Mouse (Mus musculus): Measurements from ENCODE around the gene Isoc2a. TPM values are rescaled to one million over a fixed set of nuclear protein-coding genes. Genes with fewer than 3 reads are reported as not detected.
"Not testable (repeated sequence)": the region's sequence is repeated elsewhere in the genome, so short reads cannot be mapped to it uniquely, and the experiment has no call there.

Gene Isoc2a
- polyA plus RNA-seq, 1 experiment from 2014 or later = 1.4 TPM

GRCm38 (mm10) chr7:4844917-4845309 is 32.0 kb upstream of the Isoc2a start:
- under 1% methylated on average over 13 of the region's 13 CpGs for WGBS
- peak overlapping the region; percentile 19; the same call in 1 of the 2 replicates for H3K9ac ChIP-seq (replicated peaks; ENCODE audit: low read length)

GRCm38 (mm10) chr7:4849372-4849771 is 27.6 kb upstream of the Isoc2a start:
- no peaks in the 10 kb centered on the region for H3K36me3 ChIP-seq (ENCODE audit: insufficient read depth, low read length)
- no peak overlapping the region for H3K4me2 ChIP-seq (replicated peaks; ENCODE audit: low read depth, low read length)
- WGBS = 52% methylated on average over 9 of the region's 9 CpGs
- no peak overlapping the region for H3K27ac ChIP-seq (ENCODE audit: low read length)
- no peak overlapping the region for H3K9ac ChIP-seq (replicated peaks; ENCODE audit: low read length)
- no peaks in the 10 kb centered on the region for H3K9me3 ChIP-seq (ENCODE audit: low read length)
- peaks cover 4% of the 10 kb centered on the region; the same call in 1 of the 2 replicates for H3K4me1 ChIP-seq (ENCODE audit: insufficient read depth, low read length)
- H3K4me3 ChIP-seq (ENCODE audit: low read length) = no peak overlapping the region
- H3K27me3 ChIP-seq (ENCODE audit: insufficient read depth, low read length) = peaks cover 19% of the 10 kb centered on the region
- no peak for ATAC-seq (ENCODE audit: low FRiP score, low TSS enrichment)

More at GRCm38 (mm10) chr7:4844917-4845309, 32.0 kb upstream of the Isoc2a start:
- no peaks in the 10 kb centered on the region for H3K9me3 ChIP-seq (ENCODE audit: low read length)
- no peaks in the 10 kb centered on the region for H3K36me3 ChIP-seq (ENCODE audit: insufficient read depth, low read length)
- no peak overlapping the region for H3K27ac ChIP-seq (ENCODE audit: low read length)
- peak overlapping the region; percentile 51 for H3K4me3 ChIP-seq (ENCODE audit: low read length)
- ATAC-seq (ENCODE audit: low FRiP score, low TSS enrichment) = peak; percentile 83
- peaks cover 52% of the 10 kb centered on the region for H3K27me3 ChIP-seq (ENCODE audit: insufficient read depth, low read length)
- peaks cover 21% of the 10 kb centered on the region for H3K4me1 ChIP-seq (ENCODE audit: insufficient read depth, low read length)
- H3K4me2 ChIP-seq (replicated peaks; ENCODE audit: low read depth, low read length) = peak overlapping the region; percentile 85

- Histone ChIP-seq H3K9ac (replicated peaks; ENCODE audit: low read length) (no peak overlapping the region), H3K9me3 (ENCODE audit: low read length) (no peaks in the 10 kb centered on the region), H3K4me2 (replicated peaks; ENCODE audit: low read depth, low read length) (no peak overlapping the region), H3K4me1 (ENCODE audit: insufficient read depth, low read length) (no peaks in the 10 kb centered on the region), H3K27ac (ENCODE audit: low read length) (no peak overlapping the region), H3K27me3 (ENCODE audit: insufficient read depth, low read length) (peaks cover 6% of the 10 kb centered on the region; the same call in 1 of the 2 replicates), H3K4me3 (ENCODE audit: low read length) (no peak overlapping the region), H3K36me3 (ENCODE audit: insufficient read depth, low read length) (no peaks in the 10 kb centered on the region)
- 75% methylated on average over 11 of the region's 11 CpGs for WGBS
- no peak for ATAC-seq (ENCODE audit: low FRiP score, low TSS enrichment)
Observed at GRCm38 (mm10) chr7:4850621-4851314, 26.2 kb upstream of the Isoc2a start.

GRCm38 (mm10) chr7:4851315-4851688 is 25.7 kb upstream of the Isoc2a start:
- H3K27ac ChIP-seq (ENCODE audit: low read length) = no peak overlapping the region
- H3K9me3 ChIP-seq (ENCODE audit: low read length) = no peaks in the 10 kb centered on the region
- H3K36me3 ChIP-seq (ENCODE audit: insufficient read depth, low read length) = no peaks in the 10 kb centered on the region
- ATAC-seq (ENCODE audit: low FRiP score, low TSS enrichment) = no peak
- no peak overlapping the region for H3K9ac ChIP-seq (replicated peaks; ENCODE audit: low read length)
- peaks cover under 1% of the 10 kb centered on the region; the same call in 1 of the 2 replicates for H3K27me3 ChIP-seq (ENCODE audit: insufficient read depth, low read length)
- 73% methylated on average over 8 of the region's 8 CpGs for WGBS
- no peaks in the 10 kb centered on the region for H3K4me1 ChIP-seq (ENCODE audit: insufficient read depth, low read length)
- no peak overlapping the region for H3K4me3 ChIP-seq (ENCODE audit: low read length)
- H3K4me2 ChIP-seq (replicated peaks; ENCODE audit: low read depth, low read length) = no peak overlapping the region

GRCm38 (mm10) chr7:4853613-4854012 is 23.3 kb upstream of the Isoc2a start:
- Histone ChIP-seq H3K4me2 (replicated peaks; ENCODE audit: low read depth, low read length) (no peak overlapping the region), H3K27ac (ENCODE audit: low read length) (no peak overlapping the region), H3K36me3 (ENCODE audit: insufficient read depth, low read length) (no peaks in the 10 kb centered on the region), H3K9me3 (ENCODE audit: low read length) (no peaks in the 10 kb centered on the region), H3K4me1 (ENCODE audit: insufficient read depth, low read length) (no peaks in the 10 kb centered on the region), H3K27me3 (ENCODE audit: insufficient read depth, low read length) (no peaks in the 10 kb centered on the region), H3K4me3 (ENCODE audit: low read length) (no peak overlapping the region), H3K9ac (replicated peaks; ENCODE audit: low read length) (no peak overlapping the region)
- 80% methylated on average over 3 of the region's 3 CpGs for WGBS
- no peak for ATAC-seq (ENCODE audit: low FRiP score, low TSS enrichment)

GRCm38 (mm10) chr7:4856508-4856907 is 20.4 kb upstream of the Isoc2a start:
- WGBS = 84% methylated on average over 9 of the region's 9 CpGs
- H3K36me3 ChIP-seq (ENCODE audit: insufficient read depth, low read length) = no peaks in the 10 kb centered on the region
- no peak overlapping the region for H3K27ac ChIP-seq (ENCODE audit: low read length)
- H3K4me2 ChIP-seq (replicated peaks; ENCODE audit: low read depth, low read length) = no peak overlapping the region
- no peaks in the 10 kb centered on the region for H3K9me3 ChIP-seq (ENCODE audit: low read length)
- no peaks in the 10 kb centered on the region for H3K4me1 ChIP-seq (ENCODE audit: insufficient read depth, low read length)
- no peak overlapping the region for H3K9ac ChIP-seq (replicated peaks; ENCODE audit: low read length)
- ATAC-seq (ENCODE audit: low FRiP score, low TSS enrichment) = no peak
- no peak overlapping the region for H3K4me3 ChIP-seq (ENCODE audit: low read length)
- H3K27me3 ChIP-seq (ENCODE audit: insufficient read depth, low read length) = no peaks in the 10 kb centered on the region

GRCm38 (mm10) chr7:4857321-4857720 is 19.6 kb upstream of the Isoc2a start:
- no peaks in the 10 kb centered on the region for H3K36me3 ChIP-seq (ENCODE audit: insufficient read depth, low read length)
- no peak overlapping the region for H3K4me3 ChIP-seq (ENCODE audit: low read length)
- no peak overlapping the region for H3K4me2 ChIP-seq (replicated peaks; ENCODE audit: low read depth, low read length)
- H3K27ac ChIP-seq (ENCODE audit: low read length) = no peak overlapping the region
- no peaks in the 10 kb centered on the region for H3K9me3 ChIP-seq (ENCODE audit: low read length)
- ATAC-seq (ENCODE audit: low FRiP score, low TSS enrichment) = no peak
- no peaks in the 10 kb centered on the region for H3K27me3 ChIP-seq (ENCODE audit: insufficient read depth, low read length)
- no peaks in the 10 kb centered on the region for H3K4me1 ChIP-seq (ENCODE audit: insufficient read depth, low read length)
- no peak overlapping the region for H3K9ac ChIP-seq (replicated peaks; ENCODE audit: low read length)
- 67% methylated on average over 7 of the region's 7 CpGs for WGBS

- Histone ChIP-seq H3K4me3 (ENCODE audit: low read length) (no peak overlapping the region), H3K4me2 (replicated peaks; ENCODE audit: low read depth, low read length) (no peak overlapping the region), H3K9me3 (ENCODE audit: low read length) (no peaks in the 10 kb centered on the region), H3K27ac (ENCODE audit: low read length) (no peak overlapping the region), H3K36me3 (ENCODE audit: insufficient read depth, low read length) (no peaks in the 10 kb centered on the region), H3K27me3 (ENCODE audit: insufficient read depth, low read length) (no peaks in the 10 kb centered on the region), H3K4me1 (ENCODE audit: insufficient read depth, low read length) (no peaks in the 10 kb centered on the region), H3K9ac (replicated peaks; ENCODE audit: low read length) (no peak overlapping the region)
- ATAC-seq (ENCODE audit: low FRiP score, low TSS enrichment) = no peak
- 59% methylated on average over 12 of the region's 12 CpGs for WGBS
Observed at GRCm38 (mm10) chr7:4859418-4859978, 17.5 kb upstream of the Isoc2a start.

GRCm38 (mm10) chr7:4860926-4861325 is 16.0 kb upstream of the Isoc2a start:
- not testable (repeated sequence) for H3K4me2 ChIP-seq (replicated peaks; ENCODE audit: low read depth, low read length); H3K4me1 ChIP-seq (ENCODE audit: insufficient read depth, low read length); ATAC-seq (ENCODE audit: low FRiP score, low TSS enrichment); H3K36me3 ChIP-seq (ENCODE audit: insufficient read depth, low read length); H3K27me3 ChIP-seq (ENCODE audit: insufficient read depth, low read length); H3K9me3 ChIP-seq (ENCODE audit: low read length); H3K4me3 ChIP-seq (ENCODE audit: low read length); H3K9ac ChIP-seq (replicated peaks; ENCODE audit: low read length)
- H3K27ac ChIP-seq (ENCODE audit: low read length) = peak overlapping the region; percentile 5; the same call in 1 of the 2 replicates
- 72% methylated on average over 3 of the region's 3 CpGs for WGBS

- Histone ChIP-seq H3K27me3 (ENCODE audit: insufficient read depth, low read length) (no peaks in the 10 kb centered on the region), H3K9me3 (ENCODE audit: low read length) (no peaks in the 10 kb centered on the region), H3K4me3 (ENCODE audit: low read length) (no peak overlapping the region), H3K36me3 (ENCODE audit: insufficient read depth, low read length) (no peaks in the 10 kb centered on the region), H3K4me1 (ENCODE audit: insufficient read depth, low read length) (peaks cover 5% of the 10 kb centered on the region), H3K4me2 (replicated peaks; ENCODE audit: low read depth, low read length) (no peak overlapping the region), H3K27ac (ENCODE audit: low read length) (no peak overlapping the region), H3K9ac (replicated peaks; ENCODE audit: low read length) (no peak overlapping the region)
- ATAC-seq (ENCODE audit: low FRiP score, low TSS enrichment) = no peak
- WGBS = 18% methylated on average over 1 of the region's 1 CpGs
Observed at GRCm38 (mm10) chr7:4863041-4863440, 13.9 kb upstream of the Isoc2a start.
